Mouse (Mus musculus) thymus, adult 2 months (tissue): ENCODE measurements around the gene Ptgfrn. TPM values are rescaled to one million over a fixed set of nuclear protein-coding genes. Genes with fewer than 3 reads are reported as not detected.

Experiments
- DNase-seq: peaks from one replicate; pipeline ENCODE4 v3.0.0; 2021
- H3K27ac ChIP-seq: fragments of 200-500 bp; 2 replicates; pipeline ENCODE4 v1.5.1; 2012; ENCODE audit warnings: low read length, control low read depth; ENCODE audit not compliant: control insufficient read depth, insufficient read depth
- H3K27me3 ChIP-seq: fragments of 200-500 bp; 2 replicates; pipeline ENCODE4 v1.6.1; 2012; ENCODE audit warnings: mild to moderate bottlenecking, low read length, moderate library complexity, mixed read lengths; ENCODE audit not compliant: control insufficient read depth, insufficient read depth
- H3K36me3 ChIP-seq: fragments of 200-500 bp; 2 replicates; pipeline ENCODE4 v1.6.1; 2012; ENCODE audit warnings: mild to moderate bottlenecking, low read length, moderate library complexity; ENCODE audit not compliant: control insufficient read depth, insufficient read depth
- H3K4me1 ChIP-seq: fragments of 200-500 bp; replicated peaks from 2 replicates; pipeline ENCODE4 v1.6.1; 2012; ENCODE audit warnings: low read length; ENCODE audit not compliant: control insufficient read depth, insufficient read depth
- H3K4me3 ChIP-seq: fragments of 200-500 bp; 2 replicates; pipeline ENCODE4 v1.5.1; 2012; ENCODE audit warnings: mild to moderate bottlenecking, low read length, control low read depth, moderate library complexity; ENCODE audit not compliant: control insufficient read depth, insufficient read depth
- CTCF ChIP-seq: fragments of 200-500 bp; IDR thresholded peaks from 2 replicates; pipeline ENCODE4 v1.5.1; 2012; ENCODE audit warnings: mild to moderate bottlenecking, control low read depth, low read length, moderate library complexity, borderline replicate concordance; ENCODE audit not compliant: control insufficient read depth, poor library complexity, insufficient read depth; ENCODE audit errors: extremely low read depth
- POLR2A ChIP-seq: fragments of 200-500 bp; IDR thresholded peaks from 2 replicates; pipeline ENCODE4 v1.6.1; 2012; ENCODE audit warnings: mild to moderate bottlenecking, low read length, control low read depth, moderate library complexity; ENCODE audit not compliant: control insufficient read depth, poor library complexity, insufficient read depth; ENCODE audit errors: extremely low read depth
- WGBS: fragments of 180-500 bp; shearing (Covaris S2); methylation state at CpG from one replicate; pipeline ENCODE4 v1.1.7; 2018; 5-methylcytosine and 5-hydroxymethylcytosine counted together
- polyA plus RNA-seq: library from polyadenylated mRNA; depleted of rRNA; stranded (reverse); fragments of >200 nt; gene quantifications from 2 replicates; pipeline ENCODE4 v1.2.3, GENCODE M21; 2012

The Ptgfrn gene
- polyA plus RNA-seq, 1 experiment = 8.0 TPM

DNA sequence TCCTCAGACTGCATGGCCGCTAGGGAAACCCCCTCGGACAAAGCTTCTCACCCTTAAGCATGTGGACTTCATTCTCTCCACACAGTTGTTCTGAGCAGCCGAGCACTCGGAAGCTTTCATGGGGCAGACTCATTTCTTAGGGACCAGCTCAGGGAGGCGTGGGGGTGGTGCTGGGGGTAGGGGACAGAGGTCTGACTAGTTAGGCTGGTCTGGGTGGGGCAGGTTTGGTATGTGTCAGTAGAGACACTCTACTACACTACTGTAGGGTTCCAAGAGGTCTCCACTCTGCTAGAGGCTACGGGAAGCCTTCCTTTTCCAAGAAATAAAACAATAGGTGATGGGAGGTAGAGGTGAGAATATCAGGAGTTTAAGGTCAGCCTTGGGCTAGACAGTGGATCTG, 65.4 kb downstream of the Ptgfrn start:
- 96% methylated on average over 6 of the region's 6 CpGs for WGBS
- no peak overlapping the region for H3K27ac ChIP-seq
- H3K4me1 ChIP-seq = peaks cover 8% of the 10 kb centered on the region; the same call in 1 of the 2 replicates
- H3K4me3 ChIP-seq = no peak overlapping the region
- no peaks in the 10 kb centered on the region for H3K36me3 ChIP-seq
- no peaks in the 10 kb centered on the region; the same call in 1 of the 2 replicates for H3K27me3 ChIP-seq
- no peak for TF ChIP-seq CTCF
- no peak for TF ChIP-seq POLR2A
- DNase-seq = no peak

DNA sequence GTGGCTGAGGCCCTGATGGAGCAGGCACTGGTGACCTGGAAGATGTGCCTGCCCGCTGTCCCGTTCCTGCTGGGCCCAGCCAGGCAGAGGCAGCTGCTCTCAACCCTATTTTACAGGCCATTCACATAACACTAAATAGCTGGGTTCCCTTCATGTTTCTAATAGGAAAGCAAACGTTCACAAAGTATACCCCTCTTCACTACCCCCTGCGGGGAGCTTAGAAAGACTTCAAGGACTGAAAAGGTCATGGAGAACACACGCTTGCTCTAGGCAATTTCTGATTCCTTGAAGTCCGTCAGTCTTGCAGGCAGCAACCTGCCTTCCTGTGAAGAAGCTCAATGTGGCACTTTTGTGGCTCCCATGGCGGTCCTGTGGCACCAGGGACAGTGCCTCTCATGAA, 68.1 kb downstream of the Ptgfrn start:
- WGBS = 91% methylated on average over 7 of the region's 7 CpGs
- TF ChIP-seq CTCF (no peak), POLR2A (no peak)
- no peak overlapping the region for H3K4me3 ChIP-seq
- no peaks in the 10 kb centered on the region for H3K36me3 ChIP-seq
- no peaks in the 10 kb centered on the region for H3K27me3 ChIP-seq
- no peak for DNase-seq
- H3K4me1 ChIP-seq = no peaks in the 10 kb centered on the region
- H3K27ac ChIP-seq = no peak overlapping the region

DNA sequence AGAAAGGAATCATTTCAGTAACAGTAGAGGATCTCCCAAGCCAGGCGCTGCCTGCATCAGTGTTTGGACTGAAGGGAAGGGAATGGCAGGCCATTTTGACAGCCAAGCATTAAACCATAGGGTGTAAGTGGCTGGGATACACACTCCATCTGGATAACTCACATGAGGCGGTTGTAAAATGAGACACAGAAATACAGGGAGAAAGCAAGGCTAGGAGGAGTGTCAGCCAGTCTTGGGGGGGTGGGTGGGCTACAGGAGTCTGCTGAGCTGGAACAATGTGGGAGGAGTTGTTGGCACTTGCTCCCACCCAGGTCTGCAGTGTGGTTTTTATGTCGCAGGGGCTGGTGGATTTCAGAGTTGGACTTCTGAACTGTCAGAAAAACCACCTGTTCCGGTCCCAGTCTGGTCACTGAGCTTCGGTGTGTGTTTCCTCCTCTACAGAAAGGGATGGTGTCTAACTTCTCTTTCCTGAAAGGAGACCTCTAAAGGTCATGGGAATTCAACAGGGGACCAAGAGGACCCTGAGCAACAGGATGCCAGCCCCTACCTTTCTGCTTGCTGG, 72.0 kb downstream of the Ptgfrn start:
- Histone ChIP-seq H3K4me3 (no peak overlapping the region), H3K4me1 (peaks cover 8% of the 10 kb centered on the region), H3K36me3 (no peaks in the 10 kb centered on the region), H3K27ac (no peak overlapping the region), H3K27me3 (no peaks in the 10 kb centered on the region)
- no peak for TF ChIP-seq POLR2A
- no peak for TF ChIP-seq CTCF
- no peak for DNase-seq
- 36% methylated on average over 5 of the region's 5 CpGs for WGBS

DNA sequence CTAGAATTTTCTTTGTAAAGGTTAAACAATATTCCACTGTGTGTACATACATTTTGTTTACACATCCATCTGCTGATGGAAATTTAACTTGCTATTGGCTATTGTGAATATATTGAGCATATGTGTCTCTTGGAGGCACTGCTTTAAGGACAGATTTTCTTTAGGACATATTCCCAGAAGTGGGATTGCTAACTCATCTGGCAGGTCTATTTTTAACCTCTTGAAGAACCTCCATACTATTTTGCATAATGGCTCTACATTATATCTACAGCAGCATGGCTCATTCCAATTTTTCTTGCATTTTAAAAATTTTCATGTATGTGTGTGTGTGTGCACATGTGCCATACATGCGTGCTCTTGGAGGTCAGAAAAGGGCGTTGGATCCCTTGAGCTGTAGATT, 74.1 kb downstream of the Ptgfrn start:
- TF ChIP-seq POLR2A (no peak), CTCF (no peak)
- WGBS = 97% methylated on average over 2 of the region's 2 CpGs
- H3K4me1 ChIP-seq = peaks cover 12% of the 10 kb centered on the region
- H3K36me3 ChIP-seq = no peaks in the 10 kb centered on the region
- H3K27ac ChIP-seq = no peak overlapping the region
- no peak for DNase-seq
- H3K27me3 ChIP-seq = no peaks in the 10 kb centered on the region
- H3K4me3 ChIP-seq = no peak overlapping the region

DNA sequence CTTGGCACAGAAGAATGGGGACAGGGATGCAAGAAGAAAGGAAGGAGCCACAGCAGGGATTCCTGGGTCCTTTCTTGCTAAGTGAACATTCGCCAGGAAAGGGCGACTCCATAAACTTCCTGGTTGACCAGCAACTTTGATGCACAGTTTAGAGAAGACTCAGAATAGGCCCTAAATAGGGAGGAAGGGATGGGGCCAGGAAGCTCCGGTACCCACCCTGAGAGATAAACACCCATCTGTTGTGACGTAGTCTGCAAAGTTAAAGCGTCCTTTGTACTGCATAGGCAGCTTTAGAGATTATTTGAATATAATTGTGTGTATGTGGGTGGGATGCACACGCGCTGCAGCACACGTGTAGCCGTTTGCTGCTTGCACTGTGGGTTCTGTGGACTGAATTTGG, 75.6 kb downstream of the Ptgfrn start:
- H3K4me3 ChIP-seq = no peak overlapping the region
- H3K4me1 ChIP-seq = peaks cover 19% of the 10 kb centered on the region
- H3K27me3 ChIP-seq = no peaks in the 10 kb centered on the region
- no peak for TF ChIP-seq POLR2A
- TF ChIP-seq CTCF = no peak
- H3K27ac ChIP-seq = no peak overlapping the region
- DNase-seq = no peak
- 93% methylated on average over 9 of the region's 9 CpGs for WGBS
- no peaks in the 10 kb centered on the region for H3K36me3 ChIP-seq

DNA sequence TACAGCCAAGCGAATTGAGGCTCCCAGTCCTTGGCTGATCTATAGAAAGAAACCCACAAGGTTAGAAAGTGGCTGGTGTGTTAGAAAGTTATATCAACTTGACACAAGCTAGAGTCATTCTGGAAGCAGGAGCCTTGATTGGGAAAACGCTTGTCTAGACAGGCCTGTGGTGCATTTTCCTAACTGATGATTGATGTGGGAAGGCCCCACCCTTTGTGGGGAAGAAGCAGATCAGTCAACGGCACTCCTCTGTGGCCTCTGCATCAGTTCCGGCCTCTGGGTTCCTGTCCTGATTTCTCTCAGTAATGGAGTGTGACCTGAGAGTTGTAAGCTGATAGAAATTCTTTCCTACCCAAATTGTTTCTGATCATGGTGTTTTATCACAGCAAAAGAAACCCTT, 76.4 kb downstream of the Ptgfrn start:
- Histone ChIP-seq H3K4me1 (peaks cover 21% of the 10 kb centered on the region), H3K4me3 (no peak overlapping the region), H3K36me3 (no peaks in the 10 kb centered on the region), H3K27me3 (no peaks in the 10 kb centered on the region), H3K27ac (no peak overlapping the region)
- WGBS = 22% methylated on average over 4 of the region's 4 CpGs
- DNase-seq = peak; percentile 21
- TF ChIP-seq POLR2A (no peak), CTCF (no peak)

- Histone ChIP-seq H3K4me3 (no peak overlapping the region), H3K27me3 (no peaks in the 10 kb centered on the region), H3K27ac (no peak overlapping the region), H3K4me1 (peaks cover 21% of the 10 kb centered on the region), H3K36me3 (no peaks in the 10 kb centered on the region)
- DNase-seq = no peak
- 59% methylated on average over 7 of the region's 7 CpGs for WGBS
- TF ChIP-seq CTCF (no peak), POLR2A (no peak)
Observed at GRCm38 (mm10) chr3:101031456-101032142, 78.5 kb downstream of the Ptgfrn start.

GRCm38 (mm10) chr3:101030630-101031029, 79.4 kb downstream of the Ptgfrn start:
- Histone ChIP-seq H3K36me3 (no peaks in the 10 kb centered on the region), H3K4me1 (peaks cover 21% of the 10 kb centered on the region), H3K27ac (no peak overlapping the region), H3K4me3 (no peak overlapping the region), H3K27me3 (no peaks in the 10 kb centered on the region)
- no peak for DNase-seq
- 97% methylated on average over 1 of the region's 1 CpGs for WGBS
- TF ChIP-seq CTCF (no peak), POLR2A (no peak)
